Mouse (Mus musculus) testis, adult 2 months (tissue): ENCODE results near the gene Coro2b. TPM values are rescaled to one million over a fixed set of nuclear protein-coding genes. Genes with fewer than 3 reads are reported as not detected.

ENCODE experiments used
- H3K27ac ChIP-seq: fragments of 200-500 bp; 2 replicates; pipeline ENCODE4 v1.5.1; 2012; ENCODE audit warnings: low read depth, low read length; ENCODE audit not compliant: control insufficient read depth, insufficient read depth
- H3K27me3 ChIP-seq: fragments of 200-500 bp; 2 replicates; pipeline ENCODE4 v1.6.1; 2012; ENCODE audit warnings: mild to moderate bottlenecking, low read length, moderate library complexity; ENCODE audit not compliant: control insufficient read depth, insufficient read depth
- H3K36me3 ChIP-seq: fragments of 200-500 bp; 2 replicates; pipeline ENCODE4 v1.6.1; 2012; ENCODE audit warnings: mild to moderate bottlenecking, low read length; ENCODE audit not compliant: control insufficient read depth, insufficient read depth
- H3K4me1 ChIP-seq: fragments of 200-500 bp; 2 replicates; pipeline ENCODE4 v1.6.1; 2012; ENCODE audit warnings: low read length; ENCODE audit not compliant: control insufficient read depth, insufficient read depth
- H3K4me3 ChIP-seq: fragments of 200-500 bp; 2 replicates; pipeline ENCODE4 v1.5.1; 2012; ENCODE audit warnings: low read depth, mild to moderate bottlenecking, low read length, moderate library complexity, mixed read lengths; ENCODE audit not compliant: control insufficient read depth
- CTCF ChIP-seq: fragments of 200-500 bp; IDR thresholded peaks from 2 replicates; pipeline ENCODE4 v1.5.1; 2012; ENCODE audit warnings: low read depth, mild to moderate bottlenecking, inconsistent platforms, low read length, moderate library complexity; ENCODE audit not compliant: control insufficient read depth, insufficient read depth, insufficient replicate concordance
- POLR2A ChIP-seq: fragments of 200-500 bp; IDR thresholded peaks from 2 replicates; pipeline ENCODE4 v1.6.1; 2012; ENCODE audit warnings: low read depth, mild to moderate bottlenecking, inconsistent platforms, low read length, moderate library complexity; ENCODE audit not compliant: control insufficient read depth
- polyA plus RNA-seq: library from polyadenylated mRNA; depleted of rRNA; stranded (reverse); fragments of >200 nt; gene quantifications from 2 replicates; pipeline ENCODE4 v1.2.3, GENCODE M21; 2012

The Coro2b gene
- polyA plus RNA-seq, 1 experiment, result 2.9 TPM

DNA sequence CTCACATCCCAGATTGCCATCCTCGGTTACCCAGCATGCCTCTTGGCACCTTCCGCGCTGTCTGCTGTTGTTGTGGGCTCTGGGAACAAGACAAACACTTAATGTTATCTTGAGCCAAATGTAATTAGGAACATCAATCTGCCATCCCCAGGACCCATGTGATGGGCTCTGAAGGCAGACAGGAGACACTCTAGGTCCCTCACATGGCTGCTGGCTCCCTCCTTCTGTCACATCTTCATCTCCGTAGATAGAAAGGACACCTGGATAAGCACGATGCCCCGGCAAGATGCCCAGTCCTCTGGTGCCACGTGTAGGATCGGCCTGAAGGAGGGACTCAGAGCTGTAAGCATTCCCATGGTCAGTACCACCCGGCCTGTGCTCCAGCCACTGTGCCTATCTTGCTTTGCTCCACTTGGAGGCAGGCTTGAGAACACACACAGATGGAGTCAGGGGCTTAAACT is 2.4 kb upstream of the Coro2b start:
- Histone ChIP-seq H3K36me3 (no peaks in the 10 kb centered on the region), H3K27me3 (no peaks in the 10 kb centered on the region), H3K4me1 (peaks cover 3% of the 10 kb centered on the region; the same call in 1 of the 2 replicates), H3K4me3 (no peak overlapping the region), H3K27ac (no peak overlapping the region)
- TF ChIP-seq CTCF (no peak), POLR2A (no peak)

DNA sequence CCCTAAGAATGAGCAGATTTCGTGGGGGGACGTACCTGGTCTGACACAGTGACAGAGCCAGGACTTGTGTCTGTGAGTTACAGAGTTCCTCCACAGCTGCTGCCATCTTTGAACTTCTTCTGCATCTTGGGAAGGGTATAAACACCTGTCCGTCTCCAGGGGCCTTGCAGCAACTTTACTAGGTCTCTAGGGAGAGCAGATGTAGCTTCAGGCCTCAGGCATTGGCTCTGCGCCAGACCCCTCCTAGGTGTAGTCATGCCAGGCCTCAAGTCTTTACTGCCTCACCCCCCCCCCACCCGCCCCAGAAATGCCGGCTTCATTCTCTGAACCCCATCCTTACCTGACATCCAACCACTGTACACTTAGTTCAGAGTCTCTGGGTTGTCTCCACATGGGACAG is 1.1 kb upstream of the Coro2b start:
- Histone ChIP-seq H3K36me3 (no peaks in the 10 kb centered on the region), H3K4me1 (peaks cover 3% of the 10 kb centered on the region; the same call in 1 of the 2 replicates), H3K27me3 (no peaks in the 10 kb centered on the region), H3K27ac (no peak overlapping the region), H3K4me3 (no peak overlapping the region)
- no peak for TF ChIP-seq POLR2A
- TF ChIP-seq CTCF, result no peak

- peak overlapping the region; percentile 60 for H3K4me3 ChIP-seq
- TF ChIP-seq POLR2A (no peak), CTCF (no peak)
- H3K36me3 ChIP-seq, result no peaks in the 10 kb centered on the region
- H3K27ac ChIP-seq, result no peak overlapping the region
- no peaks in the 10 kb centered on the region for H3K27me3 ChIP-seq
- peaks cover 3% of the 10 kb centered on the region; the same call in 1 of the 2 replicates for H3K4me1 ChIP-seq
These were observed 657 bp downstream of the Coro2b start for GRCm38 (mm10) chr9:62536119-62536654.

DNA sequence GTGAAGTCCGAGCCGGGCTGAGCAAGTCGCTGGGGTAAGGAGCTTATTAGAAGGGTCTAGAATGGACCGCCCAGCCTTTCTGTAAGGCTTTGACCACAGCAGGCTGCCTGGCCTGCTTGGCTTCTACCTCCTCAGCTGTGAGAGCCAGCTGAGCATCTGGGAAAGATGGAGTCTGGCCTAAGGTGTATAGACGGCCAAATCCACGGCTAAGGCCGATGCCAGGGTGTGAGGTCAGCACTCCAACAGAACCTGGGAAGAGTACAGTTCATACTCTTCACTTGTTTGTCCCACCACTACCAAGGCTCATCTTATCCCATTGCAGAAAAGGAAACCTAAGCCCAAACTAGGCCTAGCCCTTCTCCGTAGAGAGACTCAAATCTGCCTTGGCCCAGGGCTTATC is 1.3 kb downstream of the Coro2b start:
- H3K36me3 ChIP-seq, result no peaks in the 10 kb centered on the region
- no peak overlapping the region for H3K4me3 ChIP-seq
- H3K4me1 ChIP-seq, result peaks cover 3% of the 10 kb centered on the region; the same call in 1 of the 2 replicates
- no peak overlapping the region for H3K27ac ChIP-seq
- H3K27me3 ChIP-seq, result no peaks in the 10 kb centered on the region
- no peak for TF ChIP-seq CTCF
- no peak for TF ChIP-seq POLR2A

GRCm38 (mm10) chr9:62534691-62535090 is 2.2 kb downstream of the Coro2b start:
- H3K27me3 ChIP-seq, result no peaks in the 10 kb centered on the region
- no peak overlapping the region for H3K4me3 ChIP-seq

GRCm38 (mm10) chr9:62534158-62534557 is 2.7 kb downstream of the Coro2b start:
- TF ChIP-seq POLR2A (no peak), CTCF (no peak)
- Histone ChIP-seq H3K36me3 (no peaks in the 10 kb centered on the region), H3K4me3 (no peak overlapping the region), H3K27me3 (no peaks in the 10 kb centered on the region), H3K4me1 (peaks cover 3% of the 10 kb centered on the region; the same call in 1 of the 2 replicates), H3K27ac (no peak overlapping the region)

More at GRCm38 (mm10) chr9:62534691-62535090, 2.2 kb downstream of the Coro2b start:
- Histone ChIP-seq H3K4me1 (peaks cover 3% of the 10 kb centered on the region; the same call in 1 of the 2 replicates), H3K36me3 (no peaks in the 10 kb centered on the region), H3K27ac (no peak overlapping the region)
- no peak for TF ChIP-seq CTCF
- TF ChIP-seq POLR2A, result no peak

- Histone ChIP-seq H3K4me3 (no peak overlapping the region), H3K27me3 (no peaks in the 10 kb centered on the region), H3K4me1 (peaks cover 3% of the 10 kb centered on the region; the same call in 1 of the 2 replicates), H3K36me3 (no peaks in the 10 kb centered on the region), H3K27ac (no peak overlapping the region)
- TF ChIP-seq POLR2A, result no peak
- TF ChIP-seq CTCF, result no peak
These were observed 4.0 kb downstream of the Coro2b start for GRCm38 (mm10) chr9:62532876-62533275.
